Mouse (Mus musculus) hindbrain, embryonic 11.5 days (tissue): Measurements from ENCODE around the gene Ccnd3. TPM values are rescaled to one million over a fixed set of nuclear protein-coding genes. Genes with fewer than 3 reads are reported as not detected.

Experiments used
- ATAC-seq: fragments of 200-750 bp; cut with Nextera tagmentation; 2 replicates; pipeline ENCODE4 v1.8.0; 2017; ENCODE audit warnings: mild to moderate bottlenecking, moderate TSS enrichment, moderate library complexity; ENCODE audit not compliant: low FRiP score
- DNase-seq: peaks from one replicate; pipeline ENCODE4 v3.0.0-alpha.2; 2015; ENCODE audit warnings: low spot score
- H3K27ac ChIP-seq: fragments of 300-500 bp; sonication (generic); 2 replicates; pipeline ENCODE4 v1.5.1; 2014; ENCODE audit warnings: mild to moderate bottlenecking, low read depth, low read length
- H3K27me3 ChIP-seq: fragments of 300-500 bp; sonication (generic); 2 replicates; pipeline ENCODE4 v1.6.1; 2014; ENCODE audit warnings: mild to moderate bottlenecking, low read length, moderate library complexity, mixed read lengths; ENCODE audit not compliant: control insufficient read depth, insufficient read depth
- H3K36me3 ChIP-seq: fragments of 300-500 bp; sonication (generic); 2 replicates; pipeline ENCODE4 v1.6.1; 2014; ENCODE audit warnings: mild to moderate bottlenecking, low read length, moderate library complexity, mixed read lengths; ENCODE audit not compliant: control insufficient read depth, insufficient read depth
- H3K4me1 ChIP-seq: fragments of 300-500 bp; sonication (generic); replicated peaks from 2 replicates; pipeline ENCODE4 v1.6.1; 2014; ENCODE audit warnings: low read length, mixed read lengths; ENCODE audit not compliant: control insufficient read depth, insufficient read depth
- H3K4me2 ChIP-seq: fragments of 300-500 bp; sonication (generic); replicated peaks from 2 replicates; pipeline ENCODE4 v1.6.1; 2014; ENCODE audit warnings: mild to moderate bottlenecking, low read depth, low read length
- H3K4me3 ChIP-seq: fragments of 300-500 bp; sonication (generic); 2 replicates; pipeline ENCODE4 v1.5.1; 2014; ENCODE audit warnings: low read depth, low read length
- H3K9ac ChIP-seq: fragments of 300-500 bp; sonication (generic); 2 replicates; pipeline ENCODE4 v1.6.1; 2014; ENCODE audit warnings: low read depth, low read length
- H3K9me3 ChIP-seq: fragments of 300-500 bp; sonication (generic); 2 replicates; pipeline ENCODE4 v1.6.1; 2016; ENCODE audit warnings: low read length; ENCODE audit not compliant: control insufficient read depth
- WGBS: fragments of 180-500 bp; shearing (Covaris S2); extraction: QIAGEN DNeasy Blood & Tissue Kit; methylation state at CpG from one replicate; pipeline ENCODE4 v1.1.7; 2014; 5-methylcytosine and 5-hydroxymethylcytosine counted together
- polyA plus RNA-seq: library from polyadenylated mRNA; unstranded; fragments of >200 nt; fragmentation: Nextera tagmentation; extraction: Ambion mirVana; gene quantifications from 2 replicates; pipeline ENCODE4 v1.2.1, GENCODE M21; 2014

Ccnd3 gene
- polyA plus RNA-seq, 1 experiment from 2014 or later = 190 TPM

GRCm38 (mm10) chr17:47503689-47504088 lies 1.2 kb upstream of the Ccnd3 start:
- no peak overlapping the region for H3K4me3 ChIP-seq
- H3K36me3 ChIP-seq = no peaks in the 10 kb centered on the region
- no peaks in the 10 kb centered on the region for H3K9me3 ChIP-seq
- no peak overlapping the region for H3K4me2 ChIP-seq
- H3K4me1 ChIP-seq = peaks cover 7% of the 10 kb centered on the region
- DNase-seq (no peak), ATAC-seq (no peak)
- no peak overlapping the region for H3K9ac ChIP-seq
- no peak overlapping the region for H3K27ac ChIP-seq
- no peaks in the 10 kb centered on the region for H3K27me3 ChIP-seq

- no peak for ATAC-seq
- Histone ChIP-seq H3K36me3 (no peaks in the 10 kb centered on the region), H3K9ac (no peak overlapping the region; the same call in 1 of the 2 replicates), H3K4me2 (peak overlapping the region; percentile 62), H3K27me3 (no peaks in the 10 kb centered on the region), H3K27ac (no peak overlapping the region), H3K4me3 (peak overlapping the region; percentile 33; the same call in 1 of the 2 replicates), H3K4me1 (peaks cover 7% of the 10 kb centered on the region), H3K9me3 (no peaks in the 10 kb centered on the region)
- 74% methylated on average over 5 of the region's 5 CpGs for WGBS
- no peak for DNase-seq
These were observed 623 bp upstream of the Ccnd3 start for GRCm38 (mm10) chr17:47504228-47504627.

GRCm38 (mm10) chr17:47505566-47505965 lies 715 bp downstream of the Ccnd3 start:
- Histone ChIP-seq H3K4me3 (no peak overlapping the region), H3K4me1 (peaks cover 7% of the 10 kb centered on the region), H3K9ac (no peak overlapping the region), H3K27me3 (no peaks in the 10 kb centered on the region), H3K27ac (no peak overlapping the region), H3K36me3 (no peaks in the 10 kb centered on the region), H3K9me3 (no peaks in the 10 kb centered on the region), H3K4me2 (peak overlapping the region; percentile 62; the same call in 1 of the 2 replicates)
- WGBS = 61% methylated on average over 2 of the region's 2 CpGs
- ATAC-seq (no peak), DNase-seq (no peak)

GRCm38 (mm10) chr17:47506042-47506441 lies 1.2 kb downstream of the Ccnd3 start:
- Histone ChIP-seq H3K4me2 (no peak overlapping the region), H3K4me3 (no peak overlapping the region), H3K4me1 (peaks cover 7% of the 10 kb centered on the region), H3K9me3 (no peaks in the 10 kb centered on the region), H3K27ac (no peak overlapping the region), H3K9ac (no peak overlapping the region), H3K27me3 (no peaks in the 10 kb centered on the region), H3K36me3 (no peaks in the 10 kb centered on the region)
- 71% methylated on average over 1 of the region's 1 CpGs for WGBS
- DNase-seq (no peak), ATAC-seq (no peak)

- no peaks in the 10 kb centered on the region for H3K36me3 ChIP-seq
- no peak for DNase-seq
- WGBS = 88% methylated on average over 4 of the region's 4 CpGs
These were observed 1.8 kb downstream of the Ccnd3 start for GRCm38 (mm10) chr17:47506697-47507096.

GRCm38 (mm10) chr17:47507523-47507922 lies 2.7 kb downstream of the Ccnd3 start:
- Histone ChIP-seq H3K4me3 (no peak overlapping the region), H3K9ac (no peak overlapping the region), H3K36me3 (no peaks in the 10 kb centered on the region), H3K27me3 (no peaks in the 10 kb centered on the region), H3K4me1 (peaks cover 2% of the 10 kb centered on the region; the same call in 1 of the 2 replicates), H3K27ac (no peak overlapping the region), H3K9me3 (no peaks in the 10 kb centered on the region), H3K4me2 (no peak overlapping the region)
- WGBS = 87% methylated on average over 2 of the region's 2 CpGs
- ATAC-seq = no peak
- DNase-seq = no peak

More at GRCm38 (mm10) chr17:47506697-47507096, 1.8 kb downstream of the Ccnd3 start:
- Histone ChIP-seq H3K4me2 (no peak overlapping the region), H3K4me1 (peaks cover 2% of the 10 kb centered on the region; the same call in 1 of the 2 replicates), H3K27ac (no peak overlapping the region), H3K9me3 (no peaks in the 10 kb centered on the region), H3K27me3 (no peaks in the 10 kb centered on the region), H3K4me3 (no peak overlapping the region), H3K9ac (no peak overlapping the region)
- ATAC-seq = no peak

- Histone ChIP-seq H3K27me3 (no peaks in the 10 kb centered on the region), H3K36me3 (no peaks in the 10 kb centered on the region), H3K4me3 (no peak overlapping the region), H3K9me3 (no peaks in the 10 kb centered on the region), H3K4me2 (no peak overlapping the region), H3K27ac (no peak overlapping the region), H3K9ac (no peak overlapping the region), H3K4me1 (peaks cover 2% of the 10 kb centered on the region; the same call in 1 of the 2 replicates)
- DNase-seq = peak; percentile 46
- 61% methylated on average over 12 of the region's 12 CpGs for WGBS
- no peak for ATAC-seq
These were observed 3.3 kb downstream of the Ccnd3 start for GRCm38 (mm10) chr17:47508012-47508608.

- no peaks in the 10 kb centered on the region for H3K27me3 ChIP-seq
- H3K4me3 ChIP-seq = no peak overlapping the region
- 66% methylated on average over 9 of the region's 9 CpGs for WGBS
- DNase-seq (no peak), ATAC-seq (no peak)
- no peaks in the 10 kb centered on the region for H3K9me3 ChIP-seq
- H3K4me2 ChIP-seq = no peak overlapping the region
- no peak overlapping the region for H3K27ac ChIP-seq
- H3K36me3 ChIP-seq = no peaks in the 10 kb centered on the region
- H3K4me1 ChIP-seq = peaks cover 2% of the 10 kb centered on the region; the same call in 1 of the 2 replicates
- no peak overlapping the region for H3K9ac ChIP-seq
These were observed 4.3 kb downstream of the Ccnd3 start for GRCm38 (mm10) chr17:47509031-47509705.
